Mouse (Mus musculus): Measurements from ENCODE around the gene Rspry1. TPM values are rescaled to one million over a fixed set of nuclear protein-coding genes. Genes with fewer than 3 reads are reported as not detected.

The Rspry1 gene
- 20.5 and 21.7 TPM in 2 replicates for total RNA-seq (2021)
- long read RNA-seq, experiment 1, transcript Rspry1-201 (15 exons, 3,852 nt): major isoform, 15 of 28 reads
- long read RNA-seq, experiment 1, transcript Rspry1-205 (15 exons, 3,397 nt): minor isoform, 6 of 28 reads
- long read RNA-seq, experiment 1, partial matches to known transcripts: 3 of 28 reads
- long read RNA-seq, experiment 1, other reads (novel, unspliced or antisense): 2 of 28 reads
- long read RNA-seq, experiment 2, transcript Rspry1-201 (15 exons, 3,852 nt): major isoform, 19 of 24 reads
- long read RNA-seq, experiment 2, partial matches to known transcripts: 1 of 24 reads
- long read RNA-seq, experiment 2, other reads (novel, unspliced or antisense): 2 of 24 reads

GRCm38 (mm10) chr8:94601607-94602385, at the start of gene Rspry1, which contains the start of gene Fam192a:
Gene Rspry1, plus strand, starts transcription at chr8:94601937.
Gene Fam192a, minus strand, starts transcription at chr8:94601997.
- peak; percentile 100 for DNase-seq

GRCm38 (mm10) chr8:94552696-94553095, 49.0 kb upstream of the Rspry1 start:
- no peak for DNase-seq

- peak; percentile 83 for DNase-seq
Observed at GRCm38 (mm10) chr8:94557281-94557680, 44.5 kb upstream of the Rspry1 start.

- no peak for DNase-seq
Observed at GRCm38 (mm10) chr8:94561256-94561655, 40.5 kb upstream of the Rspry1 start.

- peak; percentile 51 for DNase-seq
Observed at GRCm38 (mm10) chr8:94564421-94564820, 37.3 kb upstream of the Rspry1 start.

- no peak for DNase-seq
Observed at GRCm38 (mm10) chr8:94566033-94566432, 35.7 kb upstream of the Rspry1 start.

GRCm38 (mm10) chr8:94566446-94567158, 35.1 kb upstream of the Rspry1 start:
- DNase-seq: no peak

GRCm38 (mm10) chr8:94567159-94567849, 34.4 kb upstream of the Rspry1 start:
- no peak for DNase-seq

- no peak for DNase-seq
Observed at GRCm38 (mm10) chr8:94568098-94568497, 33.6 kb upstream of the Rspry1 start.

GRCm38 (mm10) chr8:94569419-94569818, 32.3 kb upstream of the Rspry1 start:
- DNase-seq: no peak

GRCm38 (mm10) chr8:94571896-94572295, 29.8 kb upstream of the Rspry1 start:
- no peak for DNase-seq

- DNase-seq: no peak
Observed at GRCm38 (mm10) chr8:94574159-94574907, 27.4 kb upstream of the Rspry1 start.

- no peak for DNase-seq
Observed at GRCm38 (mm10) chr8:94575148-94575547, 26.6 kb upstream of the Rspry1 start.

- no peak for DNase-seq
Observed at GRCm38 (mm10) chr8:94581820-94582483, 19.8 kb upstream of the Rspry1 start.

- no peak for DNase-seq
Observed at GRCm38 (mm10) chr8:94582569-94582968, 19.2 kb upstream of the Rspry1 start.

GRCm38 (mm10) chr8:94584238-94584817, 17.4 kb upstream of the Rspry1 start:
- peak; percentile 61 for DNase-seq

GRCm38 (mm10) chr8:94591691-94592090, 10.0 kb upstream of the Rspry1 start:
- DNase-seq: no peak

- DNase-seq: no peak
Observed at GRCm38 (mm10) chr8:94594211-94594610, 7.5 kb upstream of the Rspry1 start.

- DNase-seq: no peak
Observed at GRCm38 (mm10) chr8:94600478-94600877, 1.3 kb upstream of the Rspry1 start.

- DNase-seq: peak; percentile 44
Observed at GRCm38 (mm10) chr8:94601034-94601606, 617 bp upstream of the Rspry1 start.

All from adrenal gland, postnatal 14 days (tissue).